Mouse (Mus musculus) liver, postnatal 0 days (tissue): ENCODE measurements around the gene Swap70. TPM values are rescaled to one million over a fixed set of nuclear protein-coding genes. Genes with fewer than 3 reads are reported as not detected.

Experiments
- ATAC-seq: fragments of 200-750 bp; cut with Nextera tagmentation; 2 replicates; pipeline ENCODE4 v1.8.0; 2017; ENCODE audit warnings: mild to moderate bottlenecking, moderate library complexity
- DNase-seq: peaks from one replicate; pipeline ENCODE4 v3.0.0-alpha.2; 2016
- H3K27ac ChIP-seq: fragments of 300-500 bp; sonication (generic); 2 replicates; pipeline ENCODE4 v1.5.1; 2014; ENCODE audit warnings: antibody characterized with exemption, moderate library complexity, mild to moderate bottlenecking, low read depth
- H3K27me3 ChIP-seq: fragments of 300-500 bp; sonication (generic); 2 replicates; pipeline ENCODE4 v1.6.1; 2014; ENCODE audit warnings: low read length, control low read depth, mixed read lengths; ENCODE audit not compliant: insufficient read depth
- H3K36me3 ChIP-seq: fragments of 300-500 bp; sonication (generic); replicated peaks from 2 replicates; pipeline ENCODE4 v1.6.1; 2014; ENCODE audit warnings: mild to moderate bottlenecking, control low read depth, low read length, moderate library complexity, mixed read lengths; ENCODE audit not compliant: insufficient read depth
- H3K4me1 ChIP-seq: fragments of 300-500 bp; sonication (generic); 2 replicates; pipeline ENCODE4 v1.6.1; 2014; ENCODE audit warnings: antibody characterized with exemption, mild to moderate bottlenecking, control low read depth; ENCODE audit not compliant: insufficient read depth
- H3K4me2 ChIP-seq: fragments of 300-500 bp; sonication (generic); 2 replicates; pipeline ENCODE4 v1.6.1; 2014; ENCODE audit warnings: low read depth, mild to moderate bottlenecking, low read length, moderate library complexity, mixed read lengths
- H3K4me3 ChIP-seq: fragments of 300-500 bp; sonication (generic); 2 replicates; pipeline ENCODE4 v1.5.1; 2014; ENCODE audit warnings: low read depth, low read length
- H3K9ac ChIP-seq: fragments of 300-500 bp; sonication (generic); replicated peaks from 2 replicates; pipeline ENCODE4 v1.6.1; 2014; ENCODE audit warnings: mild to moderate bottlenecking, moderate library complexity
- H3K9me3 ChIP-seq: fragments of 300-500 bp; sonication (generic); 2 replicates; pipeline ENCODE4 v1.6.1; 2016; ENCODE audit warnings: mild to moderate bottlenecking, control low read depth, low read length, mixed read lengths
- CTCF ChIP-seq: sonication (generic); IDR thresholded peaks from 2 replicates; pipeline ENCODE4 v1.5.1; 2016; ENCODE audit warnings: antibody characterized with exemption, low read depth
- EP300 ChIP-seq: IDR thresholded peaks from 2 replicates; pipeline ENCODE4 v1.6.1; 2016; ENCODE audit warnings: antibody characterized with exemption, low read depth, mild to moderate bottlenecking
- WGBS: fragments of 180-500 bp; shearing (Covaris S2); extraction: QIAGEN DNeasy Blood & Tissue Kit; methylation state at CpG from one replicate; pipeline ENCODE4 v1.1.7; 2014; ENCODE audit not compliant: insufficient replicate concordance; 5-methylcytosine and 5-hydroxymethylcytosine counted together
- polyA plus RNA-seq: library from polyadenylated mRNA; unstranded; fragments of >200 nt; fragmentation: Nextera tagmentation; extraction: Ambion mirVana; gene quantifications from 2 replicates; pipeline ENCODE4 v1.2.1, GENCODE M21; 2015

Gene Swap70
- polyA plus RNA-seq, 1 experiment from 2014 or later, result 7.2 TPM

DNA sequence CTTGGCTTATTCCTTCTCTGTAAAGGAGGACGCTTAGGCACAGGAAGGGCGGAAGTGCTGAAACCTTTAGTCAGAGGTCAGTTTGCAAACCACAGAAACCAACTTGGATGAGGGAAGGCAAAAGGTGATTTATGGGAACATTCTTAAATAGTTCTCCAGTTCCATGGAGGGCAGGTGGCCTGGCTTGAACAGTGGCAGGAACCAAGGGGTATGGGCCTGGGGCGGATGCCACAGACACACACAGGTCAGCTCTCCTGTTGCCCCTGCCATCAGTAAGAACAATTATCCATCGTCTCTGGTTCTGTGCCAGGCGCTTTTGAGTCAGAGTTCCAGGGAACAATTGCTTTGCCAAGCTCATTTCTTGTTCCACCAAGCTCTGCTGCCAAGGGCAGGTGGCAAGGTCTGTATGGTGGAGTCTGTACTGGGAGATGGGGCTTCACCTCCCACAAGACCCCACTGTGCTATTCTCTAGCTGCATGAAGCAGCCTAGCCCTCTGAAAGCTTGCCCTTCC lies 56.3 kb downstream of the Swap70 start:
- no peaks in the 10 kb centered on the region for H3K9me3 ChIP-seq
- no peak overlapping the region for H3K4me3 ChIP-seq
- TF ChIP-seq EP300, result no peak
- TF ChIP-seq CTCF, result no peak
- H3K36me3 ChIP-seq, result peaks cover 41% of the 10 kb centered on the region
- 86% methylated on average over 5 of the region's 5 CpGs for whole genome bisulfite sequencing
- ATAC-seq, result no peak
- H3K4me2 ChIP-seq, result no peak overlapping the region
- no peak for DNase-seq
- H3K4me1 ChIP-seq, result no peaks in the 10 kb centered on the region
- no peak overlapping the region for H3K27ac ChIP-seq
- H3K27me3 ChIP-seq, result no peaks in the 10 kb centered on the region
- H3K9ac ChIP-seq, result no peak overlapping the region

DNA sequence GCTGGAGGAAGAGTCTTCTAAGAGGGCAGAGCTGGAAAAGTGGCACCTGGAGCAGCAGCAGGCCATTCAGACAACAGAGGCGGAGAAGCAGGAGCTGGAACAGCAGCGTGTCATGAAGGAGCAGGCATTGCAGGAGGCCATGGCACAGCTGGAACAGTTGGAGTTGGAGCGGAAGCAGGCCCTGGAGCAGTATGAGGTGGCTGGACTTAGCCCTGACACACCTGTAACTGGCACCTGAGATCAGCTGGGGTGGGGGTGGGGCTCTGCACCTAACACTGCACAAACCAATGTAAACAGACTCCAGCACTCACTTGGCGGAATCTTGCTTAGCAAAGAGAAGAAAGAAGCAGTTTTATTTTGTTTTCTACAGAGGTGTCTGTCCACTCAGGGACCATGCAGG lies 57.7 kb downstream of the Swap70 start:
- H3K27me3 ChIP-seq, result no peaks in the 10 kb centered on the region
- H3K4me1 ChIP-seq, result no peaks in the 10 kb centered on the region
- H3K4me2 ChIP-seq, result no peak overlapping the region
- DNase-seq (no peak), ATAC-seq (no peak)
- H3K36me3 ChIP-seq, result peaks cover 37% of the 10 kb centered on the region
- TF ChIP-seq EP300 (no peak), CTCF (no peak)
- H3K9me3 ChIP-seq, result no peaks in the 10 kb centered on the region
- no peak overlapping the region for H3K4me3 ChIP-seq
- 84% methylated on average over 4 of the region's 4 CpGs for WGBS
- no peak overlapping the region for H3K9ac ChIP-seq
- no peak overlapping the region for H3K27ac ChIP-seq

DNA sequence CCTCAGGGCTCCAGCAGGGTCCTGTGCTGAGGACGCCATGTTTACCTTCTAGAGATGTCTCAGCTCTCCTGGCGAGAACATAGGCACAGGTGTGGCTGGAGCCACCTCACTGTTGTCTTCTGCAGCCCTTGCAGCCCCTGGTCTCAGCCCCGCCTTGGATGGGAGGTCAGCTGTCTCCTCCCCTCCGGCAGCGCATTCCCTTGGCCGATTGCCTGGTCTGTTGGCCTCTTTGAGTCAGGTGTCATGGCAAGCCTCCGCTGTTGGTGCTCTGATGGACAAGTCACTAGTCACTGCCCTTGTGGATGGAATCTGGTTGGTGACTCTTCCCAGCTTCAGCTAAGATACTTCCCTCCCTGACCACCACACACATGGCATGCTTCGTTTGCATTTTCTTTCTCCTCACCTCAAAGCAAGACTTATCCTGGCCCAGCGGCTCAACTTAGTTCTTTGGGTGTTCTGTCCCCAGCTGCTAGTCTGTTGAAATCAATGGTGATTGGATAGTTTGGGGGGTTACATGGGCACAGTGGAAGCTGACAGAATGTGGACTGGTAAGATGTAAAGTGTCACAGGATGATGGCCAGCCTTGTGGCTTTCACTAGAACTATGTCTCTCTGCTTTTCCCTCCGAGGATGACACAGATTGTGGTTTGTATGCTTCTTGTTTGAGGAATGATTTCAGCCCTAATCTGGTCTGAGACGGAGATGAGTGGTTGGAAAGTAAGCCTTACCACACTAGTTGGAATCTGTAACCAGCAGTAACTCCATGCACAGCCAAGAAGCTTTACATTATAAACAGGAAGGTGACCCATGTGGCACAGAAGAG lies 60.1 kb downstream of the Swap70 start:
- ATAC-seq (no peak), DNase-seq (no peak)
- Histone ChIP-seq H3K4me3 (no peak overlapping the region), H3K27ac (no peak overlapping the region), H3K4me1 (no peaks in the 10 kb centered on the region), H3K9ac (no peak overlapping the region), H3K9me3 (no peaks in the 10 kb centered on the region), H3K36me3 (peaks cover 25% of the 10 kb centered on the region), H3K27me3 (no peaks in the 10 kb centered on the region), H3K4me2 (no peak overlapping the region)
- 84% methylated on average over 11 of the region's 11 CpGs for WGBS
- TF ChIP-seq CTCF (no peak), EP300 (no peak)

DNA sequence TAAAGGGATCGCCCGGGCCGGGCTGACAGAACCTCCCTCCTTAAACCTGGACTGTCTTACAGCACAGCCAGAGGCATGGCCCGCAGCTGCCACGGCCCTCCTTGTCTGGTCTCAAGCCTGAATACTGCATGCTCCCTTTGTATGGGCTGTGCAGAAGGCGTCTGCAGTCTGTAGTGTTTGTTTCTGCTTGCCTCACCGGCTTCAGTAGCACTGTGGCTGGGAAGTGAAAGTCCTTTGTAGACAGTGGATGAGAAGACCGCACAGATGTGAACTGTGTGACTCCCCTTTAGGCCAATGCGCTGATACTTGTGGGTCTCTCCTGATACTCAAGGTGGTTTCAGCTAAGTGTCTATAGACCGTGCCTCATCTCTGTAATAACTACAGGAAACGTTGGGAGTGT lies 61.3 kb downstream of the Swap70 start:
- WGBS, result 70% methylated on average over 11 of the region's 11 CpGs
- H3K9ac ChIP-seq, result no peak overlapping the region
- ATAC-seq, result no peak
- no peaks in the 10 kb centered on the region for H3K9me3 ChIP-seq
- H3K27ac ChIP-seq, result no peak overlapping the region
- no peak overlapping the region for H3K4me3 ChIP-seq
- no peak overlapping the region for H3K4me2 ChIP-seq
- H3K36me3 ChIP-seq, result peaks cover 23% of the 10 kb centered on the region
- no peaks in the 10 kb centered on the region for H3K4me1 ChIP-seq
- no peak for DNase-seq
- TF ChIP-seq CTCF (no peak), EP300 (no peak)
- H3K27me3 ChIP-seq, result no peaks in the 10 kb centered on the region

DNA sequence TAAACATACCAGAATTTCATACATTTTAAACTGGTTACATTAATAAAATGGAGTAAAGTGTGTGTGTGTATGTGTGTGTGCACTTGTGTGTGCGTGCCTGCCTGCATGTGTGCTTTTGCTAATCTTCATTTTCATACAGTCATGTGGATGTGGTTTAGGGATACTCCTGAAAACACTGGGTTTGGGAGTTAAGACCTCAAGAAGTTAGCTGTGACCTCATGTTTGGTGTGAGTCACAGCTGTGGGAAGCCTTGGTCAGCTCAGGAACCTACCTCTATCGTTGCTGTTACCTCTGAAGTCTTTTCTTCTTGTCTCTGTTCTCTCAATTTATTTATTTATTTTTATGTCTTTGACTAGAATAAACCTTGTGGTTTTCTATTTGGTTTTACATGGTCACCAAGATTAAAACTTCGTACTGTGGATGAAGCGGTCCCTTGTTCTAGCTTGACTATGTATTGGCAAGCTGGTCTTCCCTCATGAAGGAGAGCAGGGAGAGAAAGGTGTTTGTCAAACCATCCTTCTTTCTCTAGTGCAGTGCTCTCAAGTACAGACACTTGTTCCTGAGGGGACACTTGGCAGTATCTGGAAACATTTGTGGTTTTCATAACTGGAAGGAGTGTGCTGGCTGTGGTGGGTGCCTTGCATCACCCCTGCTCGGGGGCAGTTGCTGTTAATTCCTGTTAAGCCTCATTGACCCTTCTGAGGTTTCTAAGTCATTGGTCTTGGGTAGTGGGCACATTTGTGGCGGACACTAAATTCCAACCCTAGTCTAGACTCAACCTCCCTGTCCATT lies 62.2 kb downstream of the Swap70 start:
- WGBS, result 74% methylated on average over 6 of the region's 6 CpGs
- TF ChIP-seq CTCF (no peak), EP300 (no peak)
- Histone ChIP-seq H3K27me3 (no peaks in the 10 kb centered on the region), H3K4me2 (no peak overlapping the region), H3K9me3 (no peaks in the 10 kb centered on the region), H3K4me1 (no peaks in the 10 kb centered on the region), H3K27ac (no peak overlapping the region), H3K36me3 (peaks cover 21% of the 10 kb centered on the region), H3K4me3 (no peak overlapping the region), H3K9ac (no peak overlapping the region)
- ATAC-seq (no peak), DNase-seq (no peak)
